Mouse (Mus musculus): ENCODE results near the gene Tns2. TPM values are rescaled to one million over a fixed set of nuclear protein-coding genes. Genes with fewer than 3 reads are reported as not detected.
A peak's percentile ranks its signal among the peaks of the same experiment; 100 is the strongest.

Gene Tns2
- total and polyA plus RNA-seq, 2 experiments from 2014 or later = 5.5 to 9.2 TPM

- Histone ChIP-seq H3K27me3 (ENCODE audit: insufficient read depth, low read length) (peaks cover 4% of the 10 kb centered on the region; the same call in 1 of the 2 replicates), H3K4me2 (ENCODE audit: low read depth, low read length) (no peak overlapping the region), H3K4me1 (ENCODE audit: insufficient read depth, low read length) (no peaks in the 10 kb centered on the region), H3K9ac (replicated peaks; ENCODE audit: low read length) (no peak overlapping the region), H3K9me3 (ENCODE audit: low read length) (no peaks in the 10 kb centered on the region), H3K27ac (no peak overlapping the region), H3K4me3 (ENCODE audit: low read length) (no peak overlapping the region), H3K36me3 (ENCODE audit: insufficient read depth, low read length) (no peaks in the 10 kb centered on the region)
- no peak for TF ChIP-seq CTCF (IDR thresholded peaks at IDR 0.05; ENCODE audit: low read depth)
- no peak for ATAC-seq
- WGBS = 57% methylated on average over 23 of the region's 23 CpGs
- no peak for DNase-seq (ENCODE audit: low spot score)
Observed at GRCm38 (mm10) chr15:102142914-102143912, 43.0 kb downstream of the Tns2 start.

GRCm38 (mm10) chr15:102144274-102144711, 44.1 kb downstream of the Tns2 start, which contains the start of gene Igfbp6:
Gene Igfbp6, plus strand, starts transcription at chr15:102144362.
- Histone ChIP-seq H3K27ac (no peak within 1 kb of the TSS), H3K9me3 (ENCODE audit: low read length) (no peaks in the 10 kb centered on the region), H3K4me3 (ENCODE audit: low read length) (peak within 1 kb of the TSS; percentile 10; the same call in 1 of the 2 replicates), H3K9ac (replicated peaks; ENCODE audit: low read length) (no peak within 1 kb of the TSS), H3K4me2 (ENCODE audit: low read depth, low read length) (peak within 1 kb of the TSS; percentile 19; the same call in 1 of the 2 replicates), H3K36me3 (ENCODE audit: insufficient read depth, low read length) (no peaks in the 10 kb centered on the region), H3K27me3 (ENCODE audit: insufficient read depth, low read length) (peaks cover 4% of the 10 kb centered on the region; the same call in 1 of the 2 replicates), H3K4me1 (ENCODE audit: insufficient read depth, low read length) (no peaks in the 10 kb centered on the region)
- TF ChIP-seq CTCF (IDR thresholded peaks at IDR 0.05; ENCODE audit: low read depth) = no peak
- ATAC-seq = no peak
- WGBS = 9% methylated on average over 22 of the region's 22 CpGs
- DNase-seq (ENCODE audit: low spot score) = no peak

- 16% methylated on average over 18 of the region's 19 CpGs for WGBS
- no peak for TF ChIP-seq CTCF (IDR thresholded peaks at IDR 0.05; ENCODE audit: low read depth)
- H3K27ac ChIP-seq = no peak overlapping the region
- H3K4me2 ChIP-seq (ENCODE audit: low read depth, low read length) = peak overlapping the region; percentile 19; the same call in 1 of the 2 replicates
- no peak for ATAC-seq
- H3K9ac ChIP-seq (replicated peaks; ENCODE audit: low read length) = no peak overlapping the region
- H3K4me1 ChIP-seq (ENCODE audit: insufficient read depth, low read length) = no peaks in the 10 kb centered on the region
- H3K36me3 ChIP-seq (ENCODE audit: insufficient read depth, low read length) = no peaks in the 10 kb centered on the region
- peaks cover 4% of the 10 kb centered on the region; the same call in 1 of the 2 replicates for H3K27me3 ChIP-seq (ENCODE audit: insufficient read depth, low read length)
- H3K9me3 ChIP-seq (ENCODE audit: low read length) = no peaks in the 10 kb centered on the region
- DNase-seq (ENCODE audit: low spot score) = no peak
- H3K4me3 ChIP-seq (ENCODE audit: low read length) = peak overlapping the region; percentile 10; the same call in 1 of the 2 replicates
Observed at GRCm38 (mm10) chr15:102144726-102145125, 44.5 kb downstream of the Tns2 start.

- Histone ChIP-seq H3K4me2 (ENCODE audit: low read depth, low read length) (no peak overlapping the region), H3K4me3 (ENCODE audit: low read length) (no peak overlapping the region), H3K27ac (no peak overlapping the region), H3K4me1 (ENCODE audit: insufficient read depth, low read length) (no peaks in the 10 kb centered on the region), H3K27me3 (ENCODE audit: insufficient read depth, low read length) (peaks cover 4% of the 10 kb centered on the region; the same call in 1 of the 2 replicates), H3K9ac (replicated peaks; ENCODE audit: low read length) (no peak overlapping the region), H3K9me3 (ENCODE audit: low read length) (no peaks in the 10 kb centered on the region), H3K36me3 (ENCODE audit: insufficient read depth, low read length) (no peaks in the 10 kb centered on the region)
- ATAC-seq (no peak), DNase-seq (ENCODE audit: low spot score) (no peak)
- no peak for TF ChIP-seq CTCF (IDR thresholded peaks at IDR 0.05; ENCODE audit: low read depth)
- WGBS = 81% methylated on average over 10 of the region's 10 CpGs
Observed at GRCm38 (mm10) chr15:102145330-102145729, 45.1 kb downstream of the Tns2 start.

- H3K27me3 ChIP-seq (ENCODE audit: insufficient read depth, low read length) = peaks cover 4% of the 10 kb centered on the region; the same call in 1 of the 2 replicates
- WGBS = 85% methylated on average over 5 of the region's 5 CpGs
- no peak for ATAC-seq
Observed at GRCm38 (mm10) chr15:102146089-102146488, 45.9 kb downstream of the Tns2 start.

GRCm38 (mm10) chr15:102146882-102147281, 46.7 kb downstream of the Tns2 start:
- Histone ChIP-seq H3K27me3 (ENCODE audit: insufficient read depth, low read length) (peaks cover 4% of the 10 kb centered on the region; the same call in 1 of the 2 replicates), H3K36me3 (ENCODE audit: insufficient read depth, low read length) (no peaks in the 10 kb centered on the region), H3K4me3 (ENCODE audit: low read length) (no peak overlapping the region), H3K9me3 (ENCODE audit: low read length) (no peaks in the 10 kb centered on the region), H3K4me1 (ENCODE audit: insufficient read depth, low read length) (no peaks in the 10 kb centered on the region), H3K4me2 (ENCODE audit: low read depth, low read length) (no peak overlapping the region), H3K9ac (replicated peaks; ENCODE audit: low read length) (no peak overlapping the region), H3K27ac (no peak overlapping the region)
- ATAC-seq (0 out of 2 replicates have a peak, but pooled peaks have one; percentile 55), DNase-seq (ENCODE audit: low spot score) (peak; percentile 62)
- 3% methylated on average over 1 of the region's 1 CpGs for WGBS
- TF ChIP-seq CTCF (IDR thresholded peaks at IDR 0.05; ENCODE audit: low read depth) = peak; percentile 87

More at GRCm38 (mm10) chr15:102146089-102146488, 45.9 kb downstream of the Tns2 start:
- Histone ChIP-seq H3K27ac (no peak overlapping the region), H3K9me3 (ENCODE audit: low read length) (no peaks in the 10 kb centered on the region), H3K4me2 (ENCODE audit: low read depth, low read length) (no peak overlapping the region), H3K4me3 (ENCODE audit: low read length) (no peak overlapping the region), H3K9ac (replicated peaks; ENCODE audit: low read length) (no peak overlapping the region), H3K4me1 (ENCODE audit: insufficient read depth, low read length) (no peaks in the 10 kb centered on the region), H3K36me3 (ENCODE audit: insufficient read depth, low read length) (no peaks in the 10 kb centered on the region)
- TF ChIP-seq CTCF (IDR thresholded peaks at IDR 0.05; ENCODE audit: low read depth) = no peak
- no peak for DNase-seq (ENCODE audit: low spot score)
